Mouse (Mus musculus) retina, embryonic 14.5 days (tissue): ENCODE results near the gene Dusp16.

Experiments used
- DNase-seq: peaks from one replicate; pipeline ENCODE4 v3.0.0-alpha.2; 2015; ENCODE audit warnings: low spot score

The Dusp16 gene

DNA sequence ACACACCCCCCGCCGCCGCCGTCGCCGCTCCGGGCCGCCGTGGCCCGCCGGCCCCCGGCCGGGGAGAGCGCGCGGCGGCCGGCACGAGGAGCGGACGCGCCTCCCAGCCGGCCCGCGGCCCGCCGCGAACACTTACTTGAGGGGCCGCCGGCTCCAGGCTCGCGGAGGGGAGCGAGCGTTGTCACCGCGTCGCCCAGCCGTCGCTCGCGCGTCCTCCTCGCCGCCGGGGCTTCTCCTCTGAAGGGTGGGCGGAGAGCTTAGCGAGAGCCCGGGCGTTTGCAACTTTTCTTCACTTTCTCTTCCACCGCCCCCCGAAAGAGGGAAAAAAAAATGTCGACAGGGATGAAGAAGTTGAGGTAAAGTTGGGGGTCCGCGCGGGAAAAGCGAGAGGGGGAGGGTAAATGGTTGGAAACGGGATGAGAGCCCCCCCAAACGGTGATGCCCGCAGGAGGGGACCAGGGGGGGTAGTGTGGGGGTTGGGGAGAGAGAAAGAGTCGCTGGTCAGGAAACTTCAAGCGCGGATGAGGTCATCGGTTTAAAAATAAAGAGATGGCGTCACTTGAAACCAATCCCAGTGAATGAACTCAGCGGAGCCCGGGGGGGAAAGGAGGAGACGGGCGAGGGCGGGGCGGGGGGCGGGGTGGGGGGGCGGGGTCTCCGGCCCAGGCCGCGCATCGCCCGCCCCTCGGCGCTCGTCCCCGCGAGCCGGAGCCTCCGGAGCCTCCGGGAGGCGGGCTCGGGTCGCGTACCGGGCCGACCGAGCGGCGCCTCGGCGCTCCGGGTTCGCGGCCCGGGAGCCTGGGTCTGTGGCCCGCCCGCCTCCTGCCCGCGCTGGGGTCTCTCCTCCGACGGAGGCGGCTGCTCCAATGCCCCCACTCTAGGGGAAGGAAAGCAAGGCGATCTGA lies at the start of gene Dusp16:
Dusp16 (minus strand) TSS at position 485 of the 905 bp plus-strand sequence.
- peak; percentile 94 for DNase-seq

DNA sequence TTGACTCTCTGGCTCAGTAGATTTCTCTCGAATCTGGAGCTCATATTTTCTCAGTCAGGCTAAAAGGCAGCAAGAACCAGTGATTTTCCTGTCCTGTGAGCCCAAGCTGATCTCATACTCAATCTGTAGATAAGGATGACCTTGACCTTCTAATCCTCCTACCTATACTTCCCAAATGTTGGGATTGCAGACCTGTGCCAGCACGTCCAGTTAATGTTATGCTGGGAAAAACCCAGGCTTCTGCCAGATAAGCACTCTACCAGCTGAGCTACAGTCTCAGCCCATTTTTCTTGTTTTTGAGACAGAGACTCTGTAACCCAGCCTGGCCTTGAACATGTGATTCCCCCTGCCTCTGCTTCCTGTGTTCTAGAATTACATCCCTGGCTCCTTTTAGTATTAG lies 47.9 kb upstream of the Dusp16 start:
- DNase-seq: no peak

DNA sequence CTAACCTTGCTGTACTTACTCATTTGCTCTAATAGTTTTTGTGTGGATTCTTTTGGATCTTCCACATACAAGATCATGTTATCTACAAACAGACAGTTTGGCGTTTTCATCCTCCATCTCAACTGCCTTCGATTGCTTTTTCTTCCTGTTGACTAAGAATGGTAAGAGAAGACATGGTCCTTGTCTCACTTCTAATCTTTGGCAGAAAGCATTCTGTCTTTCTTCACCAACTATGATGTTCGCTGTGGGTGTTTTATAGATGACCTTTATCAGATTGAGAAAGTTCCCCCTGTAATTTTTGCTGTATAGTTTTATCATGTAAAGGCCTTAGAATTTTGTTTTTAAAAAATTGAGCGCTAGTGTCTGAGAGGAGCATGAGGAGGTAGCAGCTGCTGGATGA lies 45.7 kb upstream of the Dusp16 start:
- DNase-seq: no peak

DNA sequence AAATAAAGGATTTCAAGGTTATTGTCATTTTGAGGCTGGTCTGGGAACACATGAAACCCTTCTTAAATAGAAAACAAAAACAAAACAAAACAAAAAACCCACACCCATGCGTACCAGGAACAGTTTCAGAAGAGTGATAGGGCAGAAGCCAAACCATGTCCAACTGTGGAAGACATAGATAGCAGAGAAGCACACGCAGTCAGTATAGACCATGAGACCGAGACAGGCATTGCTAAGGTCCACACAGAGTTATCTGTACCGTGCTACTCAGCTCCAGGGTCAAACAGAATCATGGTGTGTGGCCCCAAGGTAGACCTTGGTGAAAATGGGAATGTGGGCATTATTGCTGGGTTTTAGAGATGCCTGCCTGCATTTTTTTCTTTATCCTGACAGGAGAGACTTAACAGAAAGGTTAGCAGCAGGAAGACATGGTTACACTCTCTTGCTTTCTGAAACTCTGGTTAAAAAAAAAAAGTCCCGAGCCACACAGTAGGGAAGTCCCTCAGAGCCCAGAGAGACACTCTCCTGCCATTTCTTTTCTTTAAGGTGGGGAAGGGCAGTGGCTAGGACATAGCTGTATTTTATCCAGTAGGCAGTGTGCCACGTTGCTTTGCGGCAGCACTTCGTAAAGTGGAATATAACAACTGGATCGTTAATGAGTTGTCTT lies 42.3 kb upstream of the Dusp16 start:
- DNase-seq: no peak

DNA sequence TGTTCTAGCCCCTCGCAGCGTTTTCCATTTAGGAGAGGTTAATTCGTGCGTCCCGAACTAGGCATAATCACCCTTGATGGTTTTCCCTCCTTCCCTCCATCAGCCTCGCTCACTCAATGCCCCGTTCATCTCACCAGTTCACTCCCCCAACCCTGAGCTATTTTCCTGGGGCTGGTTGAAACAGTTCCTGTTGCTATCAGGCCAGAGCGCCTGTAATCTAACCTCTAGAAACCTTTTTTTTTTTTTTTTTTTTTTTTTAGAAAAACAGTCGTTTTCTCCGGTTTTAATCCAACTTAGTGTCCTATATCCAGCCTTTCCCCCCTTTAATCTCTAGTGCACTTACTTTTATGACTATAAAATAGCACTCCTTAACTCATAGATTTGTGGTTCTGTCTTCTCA lies 38.4 kb upstream of the Dusp16 start:
- no peak for DNase-seq

DNA sequence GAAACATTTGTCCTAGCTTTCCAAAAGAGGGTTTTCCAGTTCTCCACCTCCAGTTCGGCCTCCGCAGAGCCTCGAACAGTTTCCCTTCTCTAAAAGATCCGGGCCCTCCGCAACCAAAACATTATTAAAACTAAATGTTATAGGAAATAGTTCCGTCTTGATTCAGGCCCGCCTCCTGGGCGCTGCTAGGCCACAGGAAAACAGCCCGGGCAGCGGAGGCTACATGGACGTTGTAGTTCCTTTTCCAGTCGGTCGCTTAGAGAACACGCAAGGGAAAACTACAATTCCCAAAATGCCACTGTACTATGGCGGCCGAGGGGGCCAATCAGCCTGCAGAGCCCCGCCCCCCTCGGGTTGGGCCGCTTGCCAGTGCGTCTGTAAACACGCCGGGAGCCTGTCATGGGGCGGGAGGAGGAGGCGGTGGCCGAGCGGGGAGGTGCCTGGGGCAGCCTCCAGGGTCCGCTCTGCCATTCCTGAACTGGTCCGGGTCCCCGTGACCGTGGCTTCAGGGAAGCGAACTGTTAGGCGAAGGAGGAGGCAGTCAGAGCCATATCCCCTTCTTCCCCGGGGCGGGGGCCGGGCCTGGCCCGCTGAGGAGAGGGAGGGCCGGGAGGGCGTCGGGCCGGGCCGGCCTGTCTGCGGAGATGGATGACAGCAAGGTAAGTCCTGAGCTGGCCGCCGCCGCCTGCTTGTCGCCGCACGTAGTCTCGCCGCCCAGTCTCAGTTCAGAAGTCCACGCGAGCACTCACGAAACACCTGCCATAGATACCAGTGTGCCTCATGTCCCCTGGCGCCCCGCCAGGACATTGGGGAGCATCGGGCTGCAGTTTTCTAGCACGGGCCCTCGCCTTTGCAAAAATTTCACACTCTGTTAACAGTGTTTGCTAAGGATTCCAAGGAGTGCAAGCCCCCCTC lies 37.6 kb upstream of the Dusp16 start, which contains the start of gene Crebl2:
Crebl2 (plus strand) TSS at position 369 of the 915 bp plus-strand sequence.
- DNase-seq: peak; percentile 100

DNA sequence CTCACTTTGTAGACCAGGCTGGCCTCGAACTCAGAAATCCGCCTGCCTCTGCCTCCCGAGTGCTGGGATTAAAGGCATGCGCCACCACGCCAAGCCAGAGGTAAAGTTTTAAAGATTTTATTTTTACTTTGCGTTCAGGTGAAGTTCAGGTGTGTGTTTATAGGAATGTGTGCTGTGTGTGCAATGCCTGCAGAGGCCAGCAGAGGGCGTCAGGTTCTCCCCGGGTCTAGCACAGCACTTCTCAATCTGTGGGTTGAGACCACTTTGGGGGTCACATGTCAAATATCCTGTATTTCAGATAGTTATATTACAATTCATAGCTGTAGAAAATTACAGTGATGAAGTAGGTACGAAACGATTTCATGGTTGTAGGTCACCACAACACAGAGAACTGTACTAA lies 30.4 kb upstream of the Dusp16 start:
- peak; percentile 36 for DNase-seq

DNA sequence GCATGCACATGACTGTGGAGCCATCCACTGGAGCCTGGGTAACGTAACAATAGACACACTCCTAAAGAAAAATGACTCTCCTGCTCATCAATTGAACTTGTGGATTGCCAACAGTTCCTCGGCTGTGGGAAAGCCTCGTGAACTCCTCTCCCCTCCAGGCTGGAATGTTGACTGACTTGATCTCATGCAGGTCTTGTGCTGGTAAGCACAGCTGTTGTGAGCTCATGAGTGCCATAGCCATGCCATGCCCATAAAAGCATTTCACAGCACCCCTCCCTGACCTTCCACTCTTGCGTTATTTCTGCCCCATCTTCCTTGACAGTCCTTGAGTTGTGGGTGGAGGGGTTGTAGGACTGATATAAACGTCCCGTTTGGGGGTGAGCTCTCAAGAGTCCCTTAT lies 28.0 kb upstream of the Dusp16 start:
- no peak for DNase-seq

DNA sequence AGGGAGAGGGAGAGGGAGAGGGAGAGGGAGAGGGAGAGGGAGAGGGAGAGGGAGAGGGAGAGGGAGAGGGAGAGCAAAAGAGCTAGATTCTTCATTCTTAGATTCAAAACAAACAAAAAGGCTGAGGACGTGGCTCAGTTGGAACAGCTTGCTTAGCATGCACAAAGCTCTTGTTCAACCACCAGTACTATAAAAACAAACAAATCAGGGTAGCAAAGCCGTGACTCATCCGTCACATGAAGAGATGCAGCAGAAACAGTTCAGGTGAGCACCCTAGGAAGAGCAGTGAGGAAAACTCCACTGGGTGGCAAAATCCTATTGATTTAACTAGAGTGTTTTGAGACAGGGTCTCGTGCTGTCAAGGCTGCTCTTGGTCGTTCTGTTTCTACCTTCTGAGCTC lies 27.3 kb upstream of the Dusp16 start:
- DNase-seq: no peak

DNA sequence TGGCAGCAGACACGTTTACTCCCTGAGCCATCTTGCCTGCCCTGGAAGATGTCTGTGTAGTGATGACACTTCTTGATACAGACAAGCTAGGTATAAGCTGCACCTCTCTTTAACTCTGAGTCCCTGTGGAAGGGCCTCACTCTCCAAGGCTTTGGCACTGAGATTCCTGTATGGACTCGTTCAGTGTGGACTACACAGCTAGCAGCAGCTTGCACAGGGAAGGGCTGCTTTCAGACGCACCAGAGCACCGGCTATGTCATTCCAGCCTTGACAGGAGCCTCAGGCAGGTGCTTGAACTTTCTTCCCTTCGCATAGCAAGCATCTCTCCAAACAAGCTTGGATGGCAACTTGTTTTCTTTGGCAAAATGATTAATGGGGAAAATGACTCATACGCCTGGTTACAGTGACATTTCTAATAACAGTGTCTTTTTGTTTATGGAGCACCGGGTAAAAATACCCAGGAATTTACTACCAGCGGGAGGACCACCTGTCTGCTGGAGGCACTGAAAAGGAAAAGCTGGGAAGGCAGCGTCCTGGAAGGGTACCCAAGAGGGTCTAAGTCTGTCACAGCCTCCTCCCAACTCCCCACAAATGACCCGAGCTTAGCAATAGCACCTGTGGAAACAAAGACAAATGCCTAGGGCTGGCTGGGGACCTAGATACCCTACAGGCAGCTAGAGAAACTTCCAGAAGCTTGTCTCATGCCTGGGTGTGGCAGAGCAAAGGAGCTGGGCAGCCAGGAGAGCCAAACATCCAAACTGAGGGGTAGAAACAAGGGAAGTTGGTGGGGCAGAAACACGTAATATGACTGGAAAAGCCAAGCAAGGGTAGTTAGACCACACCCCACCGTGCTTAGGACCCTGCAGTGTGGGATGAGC lies 24.9 kb upstream of the Dusp16 start:
- DNase-seq: no peak

DNA sequence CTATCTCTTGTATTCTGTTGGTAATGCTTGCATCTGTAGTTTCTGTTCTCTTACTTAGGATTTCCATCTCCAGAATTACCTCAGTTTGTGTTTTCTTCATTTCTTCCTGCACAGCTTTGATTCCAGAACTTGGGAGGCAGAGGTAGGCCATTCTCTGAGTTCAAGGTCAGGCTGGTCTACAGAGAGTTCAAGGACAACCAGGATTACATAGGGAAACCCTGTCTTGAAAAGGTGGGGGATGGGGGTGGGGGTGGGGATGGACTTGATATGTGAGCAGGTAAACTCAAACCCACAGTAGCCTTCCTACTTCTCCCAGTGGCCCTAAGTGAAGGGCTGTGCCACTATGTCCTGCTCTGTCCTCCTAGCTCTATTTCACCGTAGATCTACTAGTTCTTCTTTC lies 20.6 kb upstream of the Dusp16 start:
- DNase-seq: no peak

DNA sequence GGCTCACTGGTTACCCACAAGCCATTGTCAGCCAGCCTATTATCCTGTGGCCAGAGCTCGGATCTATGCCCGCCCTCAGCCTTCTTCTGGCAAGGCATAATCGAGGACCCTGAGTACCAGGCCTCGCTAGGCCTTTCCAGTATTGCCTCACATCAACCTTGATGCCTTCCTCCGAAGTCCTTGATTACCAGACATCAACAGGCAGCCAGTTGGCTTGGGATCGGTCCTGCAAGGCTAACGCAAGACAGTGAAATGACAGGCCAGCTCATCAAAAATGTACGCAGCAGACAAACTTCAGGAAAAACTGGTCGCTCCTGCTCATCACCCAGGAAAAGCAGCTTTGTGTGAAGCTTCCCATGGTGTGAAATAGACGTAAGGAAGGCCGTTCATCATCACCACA lies 15.4 kb upstream of the Dusp16 start:
- no peak for DNase-seq

DNA sequence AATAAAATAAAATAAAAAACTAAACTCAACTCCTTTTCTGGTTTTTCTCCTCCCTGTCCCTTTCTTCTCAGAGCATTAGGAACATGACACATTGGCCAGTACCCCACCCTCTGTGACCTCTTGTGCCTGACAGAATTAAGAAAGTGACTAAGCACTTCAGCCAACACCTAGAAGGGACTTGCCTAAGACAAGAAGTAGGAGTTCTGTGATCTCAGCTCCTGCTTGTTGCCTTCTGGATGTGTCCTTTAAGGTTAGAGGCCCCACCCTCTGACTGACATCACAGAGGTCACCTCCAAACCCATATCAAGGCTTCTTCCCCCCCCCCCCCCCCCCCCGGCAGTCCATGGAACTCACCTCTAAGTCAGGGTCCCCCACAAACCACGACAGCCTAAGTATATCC lies 14.7 kb upstream of the Dusp16 start:
- DNase-seq: no peak

DNA sequence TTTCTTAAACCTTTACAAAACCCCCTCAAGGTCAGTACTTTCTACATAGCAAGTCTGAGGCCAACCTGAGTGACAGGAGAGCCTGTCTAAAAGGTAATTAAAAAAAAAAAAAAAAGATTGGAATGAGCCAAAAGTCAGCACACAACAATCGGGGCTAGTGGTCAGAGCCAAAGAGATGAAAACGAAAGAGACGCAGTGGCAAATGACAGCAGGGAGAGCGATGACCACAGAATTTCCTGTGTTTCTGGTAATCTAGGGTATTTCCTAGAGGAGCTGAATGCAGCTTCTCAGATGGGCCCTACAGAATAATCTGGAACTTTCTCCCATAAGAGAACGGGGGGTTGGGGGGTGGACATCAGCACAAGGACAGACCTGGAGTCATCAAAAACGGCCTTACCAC lies 13.7 kb upstream of the Dusp16 start:
- DNase-seq: no peak

DNA sequence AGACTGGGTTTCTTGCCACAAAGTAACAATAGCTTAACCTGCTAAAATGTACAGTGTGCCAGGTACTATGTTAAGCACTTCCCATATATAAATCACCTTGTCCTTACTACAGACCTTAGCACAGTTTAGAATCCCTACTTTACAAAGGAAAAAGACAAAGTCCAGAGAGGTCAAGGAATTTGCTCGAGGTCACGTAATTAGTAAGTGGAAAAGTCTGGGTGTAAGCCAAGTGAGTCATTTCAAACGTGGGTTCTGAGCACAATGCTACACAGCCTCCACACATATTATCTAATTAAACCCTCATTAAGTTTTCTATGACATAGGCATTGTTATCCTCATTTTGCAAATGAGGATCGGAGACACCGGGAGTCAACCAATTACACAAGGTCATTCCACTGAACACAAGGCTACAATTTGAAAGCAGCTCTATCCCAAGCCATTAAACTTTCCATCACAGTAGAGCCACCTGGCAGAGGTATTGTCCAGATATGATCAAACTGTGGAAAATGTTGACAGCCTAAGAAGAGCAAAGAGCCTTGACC lies 12.4 kb upstream of the Dusp16 start:
- DNase-seq: no peak

DNA sequence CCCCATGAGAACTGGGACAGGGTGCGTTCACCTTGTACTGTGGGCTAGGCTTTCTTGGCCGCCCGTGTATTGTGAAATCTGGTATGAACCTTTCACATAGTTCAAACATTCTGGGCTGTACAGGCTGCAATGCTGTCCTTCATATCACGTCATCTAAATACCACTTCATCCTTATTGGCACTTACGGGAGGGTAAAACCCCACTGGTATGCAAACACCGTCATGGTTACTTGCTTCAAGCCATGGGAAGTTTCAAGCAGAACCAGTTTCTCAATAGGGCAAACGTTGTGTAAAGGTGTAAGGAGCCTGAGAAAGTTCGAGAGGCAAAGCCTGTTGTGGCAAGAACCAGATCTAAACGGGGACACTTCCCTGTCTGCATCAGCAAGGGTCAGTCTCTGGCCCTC lies 10.2 kb upstream of the Dusp16 start:
- DNase-seq: no peak

DNA sequence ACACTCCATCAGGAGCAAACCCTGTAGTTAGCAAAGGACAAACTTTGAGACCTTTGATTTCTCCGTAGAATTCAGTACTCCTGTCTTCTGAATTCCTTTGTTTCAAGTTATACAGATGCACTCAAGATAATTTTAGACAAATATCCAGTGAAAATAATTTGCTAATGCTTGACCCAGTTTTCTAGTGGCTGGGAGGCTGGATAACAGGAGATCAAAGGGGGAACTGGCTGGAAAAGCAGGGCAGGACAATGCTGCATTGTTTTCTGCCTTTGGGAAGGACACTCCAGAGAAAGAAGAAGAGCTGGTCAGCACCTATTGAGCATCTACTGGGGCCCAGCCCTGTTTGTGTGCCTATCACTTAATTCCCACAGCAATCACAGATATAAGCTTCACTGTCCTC lies 9.1 kb upstream of the Dusp16 start:
- peak; percentile 55 for DNase-seq

DNA sequence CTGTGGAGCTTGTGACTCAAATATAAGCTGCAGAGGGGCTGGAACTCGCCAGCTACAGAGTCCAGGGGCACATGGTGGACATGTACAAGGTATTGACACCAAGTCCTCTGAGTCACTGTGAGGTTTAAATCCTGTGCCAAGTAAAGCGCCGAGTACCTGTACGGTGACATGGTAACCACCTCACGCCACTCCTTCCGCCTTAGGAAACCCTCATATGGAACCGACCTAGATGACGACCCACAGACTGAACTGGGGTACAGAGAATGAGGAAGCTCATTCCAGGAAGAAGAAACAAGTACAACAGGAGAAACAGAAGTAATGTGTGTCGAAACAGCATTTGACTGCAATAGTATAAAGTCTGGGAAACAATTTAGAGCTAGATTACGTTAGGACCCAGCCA lies 3.9 kb upstream of the Dusp16 start:
- no peak for DNase-seq

DNA sequence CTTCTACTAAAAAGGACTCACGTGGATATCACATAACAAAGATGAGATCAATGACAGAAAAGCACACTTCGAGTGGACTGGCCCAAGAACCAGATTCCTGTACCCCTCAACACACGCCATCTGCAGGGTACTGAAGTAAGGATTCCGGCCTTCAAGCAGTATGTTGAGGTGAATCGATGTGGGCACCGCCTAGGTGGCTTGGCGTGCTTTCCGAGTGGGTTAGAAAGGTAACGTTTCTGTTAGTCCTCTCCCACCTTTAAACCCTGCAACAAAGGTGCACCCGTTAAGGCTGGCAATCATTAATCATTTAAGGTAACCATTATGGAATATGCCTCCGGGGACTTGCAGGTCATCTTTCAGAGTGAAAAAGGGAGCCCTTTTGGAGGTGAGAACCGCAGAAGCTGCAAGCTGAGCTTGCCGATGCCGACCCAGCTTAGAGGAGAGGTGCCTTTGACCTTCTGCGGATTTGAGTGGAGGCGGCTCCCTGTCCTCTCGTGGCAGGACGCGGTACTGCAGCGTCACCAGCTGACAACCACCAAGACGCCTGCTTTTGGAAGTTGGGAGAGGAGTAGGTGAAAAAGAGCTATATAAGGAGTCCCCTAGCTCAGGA lies 1.6 kb upstream of the Dusp16 start:
- peak; percentile 91 for DNase-seq

DNA sequence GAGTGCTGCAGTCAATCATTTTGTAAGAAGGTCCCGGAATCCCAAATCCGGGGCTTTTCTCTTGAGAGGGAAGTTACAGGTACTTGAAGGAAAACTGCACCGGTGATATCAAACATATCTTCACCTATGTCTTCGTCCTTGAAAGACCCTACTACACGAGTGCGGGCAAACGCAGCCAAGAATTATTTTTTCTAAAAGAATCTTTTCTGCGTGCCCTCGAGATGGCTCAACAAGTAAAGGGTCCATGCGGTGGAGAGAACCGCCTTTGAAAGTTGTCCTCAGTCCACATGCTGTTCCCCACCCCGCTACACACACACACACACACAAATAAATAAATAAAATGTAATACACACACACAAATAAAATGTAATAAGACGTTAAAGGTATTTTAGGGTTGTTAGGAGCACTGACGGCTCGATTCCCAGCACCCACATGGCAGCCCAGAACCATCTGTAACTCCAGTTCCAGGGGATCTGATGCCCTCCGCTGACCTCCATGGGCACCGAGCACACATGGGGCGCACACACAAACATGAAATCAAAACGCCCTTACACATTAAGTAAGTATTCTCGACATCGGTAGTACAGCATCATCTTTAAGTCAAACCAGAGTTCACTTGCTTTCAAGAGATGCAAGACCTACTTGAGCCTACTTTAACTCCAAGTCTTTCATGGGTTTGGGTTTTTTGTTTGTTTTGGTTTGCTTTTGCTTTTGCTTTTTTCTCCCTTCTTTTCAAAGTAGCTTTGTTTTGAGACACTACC lies 801 bp upstream of the Dusp16 start:
- DNase-seq: no peak
